Mouse (Mus musculus) small intestine, adult 2 months (tissue): ENCODE measurements around the gene Pdk1.

ENCODE experiments used
- CTCF ChIP-seq: fragments of 200-500 bp; IDR thresholded peaks from 2 replicates; pipeline ENCODE4 v1.5.1; 2012; ENCODE audit warnings: low read depth, mild to moderate bottlenecking, control low read depth, inconsistent platforms, low read length, moderate library complexity, mixed read lengths; ENCODE audit not compliant: insufficient replicate concordance, insufficient read length; ENCODE audit errors: extremely low read depth
- POLR2A ChIP-seq: fragments of 200-500 bp; IDR thresholded peaks from 2 replicates; pipeline ENCODE4 v1.6.1; 2012; ENCODE audit warnings: low read depth, mild to moderate bottlenecking, control low read depth, inconsistent platforms, low read length, moderate library complexity

DNA sequence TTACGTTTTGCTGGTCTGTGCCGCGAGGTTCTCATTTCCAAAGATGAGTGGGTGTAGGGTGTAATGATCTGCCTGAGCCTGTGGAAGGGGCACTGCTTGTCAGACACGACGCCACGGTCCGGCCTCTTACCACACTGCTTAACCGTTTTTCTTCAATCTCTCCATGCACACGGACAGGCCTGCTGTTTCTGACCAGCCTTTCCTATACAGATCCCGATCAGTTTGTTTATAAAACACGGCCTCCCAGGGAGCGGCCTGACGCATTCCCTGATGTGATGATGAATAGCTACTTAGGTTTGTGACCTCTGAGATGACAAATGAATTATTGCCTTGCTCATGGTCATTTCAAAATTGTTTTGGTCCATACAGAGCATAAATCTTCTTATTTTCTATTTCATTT, 48.9 kb upstream of the Pdk1 start:
- TF ChIP-seq CTCF: no peak
- TF ChIP-seq POLR2A: no peak
